Mouse (Mus musculus): ENCODE measurements at regions not wholly inside any gene's neighbourhood (a gene's known extent, or its start where the extent isn't known, plus 50 kb on each side); places are given as distances from the start of the nearest gene placed in this dataset.
A peak's percentile ranks its signal among the peaks of the same experiment; 100 is the strongest.

DNA sequence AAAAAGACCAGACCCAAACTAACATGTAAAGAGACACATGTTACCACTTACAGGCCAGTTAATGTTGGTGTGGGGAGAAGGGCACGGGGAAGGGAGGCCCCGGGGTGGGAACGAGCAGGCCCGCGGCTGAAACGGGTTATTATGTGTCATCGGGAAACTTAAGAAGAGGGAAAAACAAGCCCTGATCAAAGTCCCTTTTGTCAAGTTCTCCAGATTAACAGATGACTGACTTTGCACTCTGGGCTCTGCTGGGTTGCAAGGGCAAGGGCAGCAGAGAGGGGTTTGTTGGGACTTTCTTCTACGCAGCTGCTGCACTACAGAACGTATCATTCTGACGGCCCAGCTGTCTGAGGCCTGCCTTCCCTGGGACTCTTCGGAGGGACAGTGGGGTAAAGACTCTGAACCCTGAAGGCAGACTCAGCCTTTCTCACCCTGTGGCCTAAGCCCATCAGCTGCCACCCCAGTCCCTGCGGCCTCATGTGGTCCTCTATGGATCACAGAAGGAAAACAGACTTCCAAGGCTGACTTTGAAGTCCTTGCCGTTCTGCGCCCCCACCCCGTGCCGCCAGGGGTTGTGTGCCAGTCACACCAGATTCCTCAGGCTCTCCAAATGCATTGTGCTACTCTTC lies 240.7 kb downstream of the Rplp1 start:
- no peaks in the 10 kb centered on the region for H3K27me3 ChIP-seq
- 22% methylated on average over 16 of the region's 16 CpGs for WGBS
- no peaks in the 10 kb centered on the region for H3K9me3 ChIP-seq (replicated peaks)
- no peaks in the 10 kb centered on the region for H3K36me3 ChIP-seq
- H3K4me2 ChIP-seq (replicated peaks), result no peak overlapping the region
- no peak overlapping the region for H3K4me3 ChIP-seq (replicated peaks)
- no peak overlapping the region for H3K9ac ChIP-seq
- peak overlapping the region; percentile 72 for H3K27ac ChIP-seq (replicated peaks)
- H3K4me1 ChIP-seq, result peaks cover 40% of the 10 kb centered on the region
- ATAC-seq (ENCODE audit: insufficient number of reproducible peaks, low FRiP score, low TSS enrichment, low read depth), result peak; percentile 71

DNA sequence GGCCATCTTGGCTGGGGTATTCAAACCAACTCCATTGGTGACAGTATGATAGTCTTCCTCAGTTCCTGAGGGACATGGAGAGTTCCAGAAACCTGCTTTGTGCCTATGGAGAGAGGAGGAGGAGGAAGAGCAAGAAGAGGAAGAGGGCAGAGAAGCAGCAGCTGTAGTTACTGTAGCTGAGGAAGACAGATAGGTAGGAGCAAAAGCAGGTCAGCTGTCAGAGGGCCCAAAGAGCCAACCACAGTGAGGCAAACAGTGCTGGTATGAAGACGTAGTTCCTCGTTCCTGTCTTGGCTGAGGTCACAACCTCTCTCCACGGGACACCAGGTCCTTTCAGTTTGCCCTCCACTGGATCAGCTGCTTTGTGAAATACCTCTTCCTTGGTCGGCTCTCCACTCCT lies 243.4 kb downstream of the Rplp1 start:
- H3K4me2 ChIP-seq (replicated peaks), result no peak overlapping the region
- no peak overlapping the region for H3K27ac ChIP-seq (replicated peaks)
- 81% methylated on average over 4 of the region's 4 CpGs for WGBS
- ATAC-seq (ENCODE audit: insufficient number of reproducible peaks, low FRiP score, low TSS enrichment, low read depth), result no peak
- H3K9me3 ChIP-seq (replicated peaks), result no peaks in the 10 kb centered on the region
- H3K36me3 ChIP-seq, result no peaks in the 10 kb centered on the region
- H3K4me1 ChIP-seq, result peaks cover 26% of the 10 kb centered on the region
- H3K27me3 ChIP-seq, result no peaks in the 10 kb centered on the region
- no peak overlapping the region for H3K4me3 ChIP-seq (replicated peaks)
- no peak overlapping the region for H3K9ac ChIP-seq

DNA sequence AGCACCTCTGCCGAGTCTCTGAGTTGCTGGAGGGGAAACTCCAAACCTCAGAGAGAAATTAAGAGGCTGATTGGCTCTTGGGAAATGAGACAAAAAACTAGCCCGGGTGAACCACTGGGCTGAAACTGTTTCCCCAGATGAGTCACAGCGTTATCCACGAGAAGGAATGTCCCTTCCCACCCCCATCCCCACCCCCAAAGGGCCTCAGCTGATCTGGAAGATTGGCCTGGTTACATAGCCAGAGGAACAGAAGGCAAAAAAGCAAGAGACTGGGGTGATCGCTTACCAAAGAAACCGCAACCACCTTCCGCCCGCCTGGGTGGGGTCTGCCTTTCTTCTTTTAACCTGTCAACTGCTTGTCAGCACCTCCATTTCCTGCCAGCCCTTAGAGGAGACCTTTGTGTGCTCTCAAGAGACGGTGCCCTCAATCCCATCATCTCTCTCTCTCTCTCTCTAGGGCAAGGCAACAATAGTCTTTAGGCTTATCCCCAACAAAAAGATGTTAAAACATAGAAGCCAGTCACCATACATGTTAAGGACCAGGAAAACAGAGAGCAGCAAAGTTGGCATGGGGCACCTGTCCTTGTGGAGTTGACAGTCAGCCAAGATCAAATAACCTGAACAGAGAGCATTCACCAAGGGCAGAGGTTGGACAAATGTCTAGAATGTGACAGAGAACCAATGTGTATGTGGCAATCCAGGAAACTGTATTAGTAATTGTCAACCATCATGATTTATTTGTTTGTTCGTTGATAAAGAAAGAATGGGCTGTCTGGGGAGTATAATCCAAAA lies 244.4 kb downstream of the Rplp1 start:
- WGBS, result 30% methylated on average over 10 of the region's 10 CpGs
- Histone ChIP-seq H3K4me1 (peaks cover 24% of the 10 kb centered on the region), H3K4me2 (replicated peaks) (no peak overlapping the region), H3K27me3 (0 out of 2 replicates have a peak, but pooled peaks cover 2% of the 10 kb centered on the region), H3K27ac (replicated peaks) (no peak overlapping the region), H3K9ac (no peak overlapping the region), H3K9me3 (replicated peaks) (no peaks in the 10 kb centered on the region), H3K4me3 (replicated peaks) (no peak overlapping the region), H3K36me3 (no peaks in the 10 kb centered on the region)
- no peak for ATAC-seq (ENCODE audit: insufficient number of reproducible peaks, low FRiP score, low TSS enrichment, low read depth)

DNA sequence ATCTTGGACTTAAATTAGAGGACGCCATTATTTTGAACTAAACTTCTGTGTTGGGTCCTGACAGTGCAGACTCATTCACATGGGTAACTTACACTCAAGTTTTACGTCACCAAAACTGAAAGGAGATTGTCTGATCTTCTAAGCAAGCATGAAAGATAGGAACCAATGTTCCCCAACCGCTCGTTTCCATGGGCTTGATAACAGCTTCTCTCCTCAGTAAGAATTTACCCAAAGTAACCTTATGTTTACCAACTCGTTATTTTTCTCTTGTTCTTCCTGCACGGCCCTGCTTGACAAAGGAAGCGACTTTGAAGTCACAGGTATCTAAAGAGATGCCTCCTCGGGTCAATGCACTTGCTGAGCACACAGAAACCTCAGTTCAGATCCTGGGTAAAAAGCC lies 245.6 kb downstream of the Rplp1 start:
- no peak overlapping the region for H3K9ac ChIP-seq
- no peak overlapping the region for H3K27ac ChIP-seq (replicated peaks)
- no peak overlapping the region for H3K4me2 ChIP-seq (replicated peaks)
- no peak for ATAC-seq (ENCODE audit: insufficient number of reproducible peaks, low FRiP score, low TSS enrichment, low read depth)
- 0 out of 2 replicates have a peak, but pooled peaks cover 2% of the 10 kb centered on the region for H3K27me3 ChIP-seq
- H3K4me3 ChIP-seq (replicated peaks), result no peak overlapping the region
- no peaks in the 10 kb centered on the region for H3K36me3 ChIP-seq
- no peaks in the 10 kb centered on the region for H3K9me3 ChIP-seq (replicated peaks)
- H3K4me1 ChIP-seq, result peaks cover 18% of the 10 kb centered on the region
- 83% methylated on average over 8 of the region's 8 CpGs for WGBS

DNA sequence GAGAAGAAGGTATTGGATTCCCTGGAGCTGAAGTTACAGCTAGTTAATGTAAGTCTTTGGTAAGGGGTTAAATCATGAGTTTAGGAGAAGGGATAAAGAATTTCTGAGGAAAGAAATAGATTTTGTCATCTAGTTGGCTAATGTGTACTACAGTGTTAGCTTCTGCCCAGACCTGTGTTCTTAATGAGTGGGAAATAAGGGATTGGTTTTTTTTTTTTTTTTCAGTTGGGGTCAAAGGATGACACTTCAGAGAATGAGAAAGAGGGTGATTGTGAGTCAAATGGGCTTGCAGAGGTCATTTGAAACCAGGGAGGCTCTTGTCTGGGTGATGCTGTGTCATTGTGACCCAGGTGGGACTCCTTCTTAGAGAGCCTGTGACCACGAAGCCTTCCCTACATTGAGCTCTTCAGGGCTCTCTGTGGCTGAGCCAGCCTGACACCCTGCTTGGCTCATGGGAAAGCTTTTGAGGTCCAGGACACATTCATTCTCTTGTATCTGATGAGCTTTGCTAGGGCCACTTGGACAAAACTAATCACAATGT lies 246.1 kb downstream of the Rplp1 start:
- WGBS, result 89% methylated on average over 1 of the region's 1 CpGs
- 0 out of 2 replicates have a peak, but pooled peaks cover 2% of the 10 kb centered on the region for H3K27me3 ChIP-seq
- no peak overlapping the region for H3K27ac ChIP-seq (replicated peaks)
- H3K9me3 ChIP-seq (replicated peaks), result no peaks in the 10 kb centered on the region
- H3K4me1 ChIP-seq, result peaks cover 13% of the 10 kb centered on the region
- H3K4me2 ChIP-seq (replicated peaks), result no peak overlapping the region
- no peak overlapping the region for H3K4me3 ChIP-seq (replicated peaks)
- no peak for ATAC-seq (ENCODE audit: insufficient number of reproducible peaks, low FRiP score, low TSS enrichment, low read depth)
- no peak overlapping the region for H3K9ac ChIP-seq
- H3K36me3 ChIP-seq, result no peaks in the 10 kb centered on the region

DNA sequence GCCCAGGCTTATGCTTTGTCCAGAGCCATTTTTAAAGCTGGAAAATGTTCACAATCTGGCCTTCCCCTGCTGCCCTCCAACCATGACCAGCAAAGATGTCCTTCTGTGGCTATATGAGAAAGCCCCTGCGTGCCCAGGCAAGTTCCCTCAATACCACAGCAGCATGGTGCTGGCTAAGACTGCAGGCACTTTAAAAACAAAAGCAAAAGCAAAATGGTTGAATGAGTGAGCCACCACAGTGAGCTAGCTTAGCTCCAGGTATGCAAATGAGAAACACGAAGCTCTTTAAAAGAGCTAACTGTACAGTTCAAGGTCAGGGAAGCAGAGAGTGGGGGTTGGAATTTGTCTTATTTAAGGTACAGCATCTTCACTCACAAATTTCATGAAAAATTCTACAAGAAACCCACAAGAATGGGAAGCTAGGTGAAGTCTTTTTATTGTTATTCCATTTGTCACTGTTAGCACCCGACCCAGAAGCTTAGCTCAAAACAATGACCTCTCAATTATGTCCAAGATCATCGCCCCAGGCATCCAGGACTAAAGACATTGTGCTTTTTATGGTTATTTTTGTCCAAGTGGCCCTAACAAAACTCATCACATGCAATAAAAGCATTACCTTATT lies 246.8 kb downstream of the Rplp1 start:
- Histone ChIP-seq H3K4me3 (replicated peaks) (no peak overlapping the region), H3K9ac (no peak overlapping the region), H3K27me3 (0 out of 2 replicates have a peak, but pooled peaks cover 2% of the 10 kb centered on the region), H3K9me3 (replicated peaks) (no peaks in the 10 kb centered on the region), H3K27ac (replicated peaks) (no peak overlapping the region), H3K36me3 (no peaks in the 10 kb centered on the region), H3K4me1 (peaks cover 10% of the 10 kb centered on the region), H3K4me2 (replicated peaks) (no peak overlapping the region)
- 65% methylated on average over 4 of the region's 4 CpGs for WGBS
- no peak for ATAC-seq (ENCODE audit: insufficient number of reproducible peaks, low FRiP score, low TSS enrichment, low read depth)

DNA sequence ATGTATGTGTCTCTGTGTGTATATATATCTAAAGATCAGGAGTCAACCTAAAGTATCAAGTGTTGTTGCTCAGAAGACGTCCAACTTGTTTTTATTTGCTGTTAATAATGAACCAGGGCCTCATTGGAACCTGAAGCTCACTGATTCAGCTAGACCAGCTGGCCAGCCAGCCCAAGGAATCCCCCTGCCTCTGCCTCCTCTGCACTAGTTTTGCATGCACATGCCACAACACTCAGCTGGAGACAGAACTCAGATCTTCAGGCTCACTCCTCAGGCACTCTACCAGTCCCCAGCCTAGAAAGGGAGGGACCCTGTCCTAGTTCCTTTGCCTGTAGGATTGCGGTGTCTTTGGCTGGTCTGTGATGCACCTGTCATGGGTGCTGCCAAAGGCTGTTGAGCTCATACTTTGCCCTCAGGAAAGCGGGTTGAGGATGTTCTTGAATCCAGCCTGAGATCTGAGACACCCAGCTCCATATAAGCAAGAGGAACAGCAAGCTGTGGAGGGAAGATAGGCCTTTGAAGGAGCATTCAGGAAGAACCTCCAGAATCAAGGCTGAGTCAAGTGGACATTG lies 247.5 kb downstream of the Rplp1 start:
- ATAC-seq (ENCODE audit: insufficient number of reproducible peaks, low FRiP score, low TSS enrichment, low read depth), result no peak
- H3K4me2 ChIP-seq (replicated peaks), result no peak overlapping the region
- no peaks in the 10 kb centered on the region for H3K9me3 ChIP-seq (replicated peaks)
- no peak overlapping the region for H3K27ac ChIP-seq (replicated peaks)
- H3K9ac ChIP-seq, result no peak overlapping the region
- H3K4me3 ChIP-seq (replicated peaks), result no peak overlapping the region
- 0 out of 2 replicates have a peak, but pooled peaks cover 2% of the 10 kb centered on the region for H3K27me3 ChIP-seq
- 83% methylated on average over 3 of the region's 3 CpGs for WGBS
- peaks cover 10% of the 10 kb centered on the region for H3K4me1 ChIP-seq
- no peaks in the 10 kb centered on the region for H3K36me3 ChIP-seq

DNA sequence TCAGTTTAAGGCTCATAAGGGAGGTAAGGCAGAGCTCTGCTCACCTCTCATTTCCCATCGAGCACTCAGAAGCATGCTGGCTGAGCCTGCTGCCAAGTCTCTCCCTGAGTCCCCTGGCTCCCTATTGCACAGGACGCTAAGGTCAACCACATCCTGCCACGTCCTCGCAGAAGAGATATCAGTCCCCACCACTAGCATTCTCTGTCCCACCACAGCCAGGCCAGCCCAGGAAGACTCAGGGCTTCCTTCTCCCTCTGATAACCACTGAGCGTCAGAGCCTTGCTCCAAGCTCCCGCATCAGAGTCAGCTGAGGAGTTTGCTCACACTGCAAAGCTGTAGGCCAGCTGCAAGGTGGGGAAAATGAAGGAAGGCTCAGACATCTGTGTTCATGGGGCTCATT lies 248.2 kb downstream of the Rplp1 start:
- 67% methylated on average over 6 of the region's 6 CpGs for WGBS
- no peak overlapping the region for H3K4me2 ChIP-seq (replicated peaks)
- H3K4me3 ChIP-seq (replicated peaks), result no peak overlapping the region
- H3K9me3 ChIP-seq (replicated peaks), result no peaks in the 10 kb centered on the region
- no peak overlapping the region for H3K27ac ChIP-seq (replicated peaks)
- ATAC-seq (ENCODE audit: insufficient number of reproducible peaks, low FRiP score, low TSS enrichment, low read depth), result no peak
- no peak overlapping the region for H3K9ac ChIP-seq
- 0 out of 2 replicates have a peak, but pooled peaks cover 2% of the 10 kb centered on the region for H3K27me3 ChIP-seq
- no peaks in the 10 kb centered on the region for H3K36me3 ChIP-seq
- H3K4me1 ChIP-seq, result peaks cover 10% of the 10 kb centered on the region

DNA sequence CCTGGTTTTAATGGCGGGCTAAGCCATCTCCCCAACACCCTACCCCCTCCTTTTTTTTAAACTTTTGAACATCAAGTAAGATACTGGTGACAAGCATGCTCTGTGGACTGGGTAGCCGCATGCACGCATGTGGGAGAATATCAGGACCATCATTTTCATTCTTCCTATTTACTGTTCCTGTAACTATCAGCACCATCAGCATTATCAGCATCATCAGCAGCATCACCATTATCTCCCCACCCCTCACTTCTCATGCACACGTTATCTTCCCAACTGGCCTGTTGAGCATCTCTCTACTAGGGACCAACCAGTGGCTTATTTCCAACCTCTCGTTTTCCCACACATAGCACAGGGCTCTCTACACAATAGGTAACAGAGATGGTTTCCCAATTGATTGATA lies 249.1 kb downstream of the Rplp1 start:
- Histone ChIP-seq H3K4me3 (replicated peaks) (no peak overlapping the region), H3K4me2 (replicated peaks) (no peak overlapping the region), H3K4me1 (peaks cover 10% of the 10 kb centered on the region), H3K27me3 (0 out of 2 replicates have a peak, but pooled peaks cover 2% of the 10 kb centered on the region), H3K27ac (replicated peaks) (no peak overlapping the region), H3K36me3 (no peaks in the 10 kb centered on the region), H3K9me3 (replicated peaks) (no peaks in the 10 kb centered on the region), H3K9ac (no peak overlapping the region)
- no peak for ATAC-seq (ENCODE audit: insufficient number of reproducible peaks, low FRiP score, low TSS enrichment, low read depth)
- WGBS, result 93% methylated on average over 5 of the region's 5 CpGs

DNA sequence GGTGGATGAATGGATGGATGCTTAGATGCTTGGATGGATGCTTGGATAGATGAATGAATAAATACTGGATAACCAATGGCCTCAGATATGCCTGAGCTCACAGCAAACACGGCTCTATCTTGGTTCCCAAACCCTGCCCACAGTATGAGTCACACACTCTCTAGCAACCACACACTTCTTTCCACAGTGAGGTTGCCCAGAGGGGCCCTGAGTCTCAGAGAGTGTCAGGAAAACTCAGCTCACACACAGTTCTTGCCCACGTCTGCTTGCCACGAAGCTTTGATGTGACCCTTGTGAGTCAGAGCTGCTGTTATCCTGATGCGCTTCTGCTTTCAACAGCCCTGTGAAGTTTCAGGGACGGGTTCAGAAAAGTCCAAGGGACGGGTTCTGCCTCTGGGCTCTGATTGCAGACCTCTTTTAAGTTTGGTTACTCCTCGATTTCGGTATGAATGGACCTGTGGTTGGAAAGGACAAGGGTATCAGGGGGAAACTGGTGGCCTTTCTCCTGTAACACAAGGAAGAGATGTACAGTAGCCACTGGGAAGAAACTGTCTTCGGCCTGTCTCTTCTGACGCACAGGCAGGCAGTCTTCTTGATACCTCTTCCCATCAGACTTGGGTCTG lies 250.2 kb downstream of the Rplp1 start:
- Histone ChIP-seq H3K9ac (no peak overlapping the region), H3K4me1 (peaks cover under 1% of the 10 kb centered on the region; the same call in 1 of the 2 replicates), H3K4me2 (replicated peaks) (no peak overlapping the region), H3K4me3 (replicated peaks) (no peak overlapping the region), H3K36me3 (no peaks in the 10 kb centered on the region), H3K27me3 (0 out of 2 replicates have a peak, but pooled peaks cover 2% of the 10 kb centered on the region), H3K27ac (replicated peaks) (no peak overlapping the region), H3K9me3 (replicated peaks) (no peaks in the 10 kb centered on the region)
- no peak for ATAC-seq (ENCODE audit: insufficient number of reproducible peaks, low FRiP score, low TSS enrichment, low read depth)
- 82% methylated on average over 10 of the region's 10 CpGs for WGBS
